Mouse (Mus musculus): ENCODE results near the gene Stat5b.

DNA sequence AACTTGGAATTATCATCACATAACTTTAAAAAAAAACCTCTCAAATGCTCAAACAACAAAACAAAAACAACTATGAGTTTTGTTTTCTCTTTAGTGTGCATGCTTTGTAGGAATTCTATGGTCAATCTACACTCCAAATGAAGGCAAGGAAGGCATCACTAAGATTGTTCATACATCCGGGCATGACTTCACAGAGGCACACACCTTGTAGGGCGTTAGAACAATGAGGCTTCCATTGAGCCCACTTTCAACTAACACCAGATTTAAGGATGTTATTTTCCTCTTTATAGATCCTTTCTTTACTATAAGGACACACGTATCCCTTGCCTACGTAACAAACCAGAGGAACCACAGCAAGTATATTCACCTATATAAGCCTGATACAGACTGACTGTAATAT lies 3.0 kb downstream of the Stat5b start:
- TF ChIP-seq CTCF (IDR thresholded peaks at IDR 0.05; ENCODE audit: low read depth, low read length) (no peak), POLR2A (IDR thresholded peaks at IDR 0.05; ENCODE audit: borderline replicate concordance, low read depth, low read length) (no peak)
